Mouse (Mus musculus) testis, adult 2 months (tissue): ENCODE data around the gene Rapgef2. TPM values are rescaled to one million over a fixed set of nuclear protein-coding genes. Genes with fewer than 3 reads are reported as not detected.
A peak's percentile ranks its signal among the peaks of the same experiment; 100 is the strongest.

Experiments used
- H3K27ac ChIP-seq: fragments of 200-500 bp; 2 replicates; pipeline ENCODE4 v1.5.1; 2012; ENCODE audit warnings: low read depth, low read length; ENCODE audit not compliant: control insufficient read depth, insufficient read depth
- H3K27me3 ChIP-seq: fragments of 200-500 bp; 2 replicates; pipeline ENCODE4 v1.6.1; 2012; ENCODE audit warnings: mild to moderate bottlenecking, low read length, moderate library complexity; ENCODE audit not compliant: control insufficient read depth, insufficient read depth
- H3K36me3 ChIP-seq: fragments of 200-500 bp; 2 replicates; pipeline ENCODE4 v1.6.1; 2012; ENCODE audit warnings: mild to moderate bottlenecking, low read length; ENCODE audit not compliant: control insufficient read depth, insufficient read depth
- H3K4me1 ChIP-seq: fragments of 200-500 bp; 2 replicates; pipeline ENCODE4 v1.6.1; 2012; ENCODE audit warnings: low read length; ENCODE audit not compliant: control insufficient read depth, insufficient read depth
- H3K4me3 ChIP-seq: fragments of 200-500 bp; 2 replicates; pipeline ENCODE4 v1.5.1; 2012; ENCODE audit warnings: low read depth, mild to moderate bottlenecking, low read length, moderate library complexity, mixed read lengths; ENCODE audit not compliant: control insufficient read depth
- CTCF ChIP-seq: fragments of 200-500 bp; IDR thresholded peaks from 2 replicates; pipeline ENCODE4 v1.5.1; 2012; ENCODE audit warnings: low read depth, mild to moderate bottlenecking, inconsistent platforms, low read length, moderate library complexity; ENCODE audit not compliant: control insufficient read depth, insufficient read depth, insufficient replicate concordance
- POLR2A ChIP-seq: fragments of 200-500 bp; IDR thresholded peaks from 2 replicates; pipeline ENCODE4 v1.6.1; 2012; ENCODE audit warnings: low read depth, mild to moderate bottlenecking, inconsistent platforms, low read length, moderate library complexity; ENCODE audit not compliant: control insufficient read depth
- polyA plus RNA-seq: library from polyadenylated mRNA; depleted of rRNA; stranded (reverse); fragments of >200 nt; gene quantifications from 2 replicates; pipeline ENCODE4 v1.2.3, GENCODE M21; 2012

Rapgef2 gene
- polyA plus RNA-seq, 1 experiment = 1.6 TPM

DNA sequence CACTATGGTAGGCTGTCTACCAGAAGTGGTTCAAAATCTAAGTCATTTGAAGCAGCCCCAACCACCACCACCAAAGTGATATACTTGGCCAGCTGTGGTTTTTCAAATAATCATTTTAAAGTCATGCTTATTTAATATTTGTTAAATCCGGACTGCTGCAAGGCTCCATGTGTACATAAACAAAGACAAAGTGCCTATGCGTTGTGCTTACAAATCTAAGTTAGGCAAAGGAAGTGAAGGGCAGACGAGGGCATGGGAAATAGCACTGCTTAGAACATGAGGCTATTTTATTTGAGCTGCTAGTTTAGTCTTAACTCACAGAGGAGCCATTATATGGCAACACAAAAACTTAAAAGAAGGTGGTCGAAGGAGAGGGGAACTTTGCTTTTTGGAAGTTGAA is 6.7 kb upstream of the Rapgef2 start:
- Histone ChIP-seq H3K4me3 (no peak overlapping the region), H3K27me3 (no peaks in the 10 kb centered on the region), H3K36me3 (no peaks in the 10 kb centered on the region), H3K4me1 (no peaks in the 10 kb centered on the region), H3K27ac (no peak overlapping the region)
- TF ChIP-seq CTCF = no peak
- TF ChIP-seq POLR2A = no peak

DNA sequence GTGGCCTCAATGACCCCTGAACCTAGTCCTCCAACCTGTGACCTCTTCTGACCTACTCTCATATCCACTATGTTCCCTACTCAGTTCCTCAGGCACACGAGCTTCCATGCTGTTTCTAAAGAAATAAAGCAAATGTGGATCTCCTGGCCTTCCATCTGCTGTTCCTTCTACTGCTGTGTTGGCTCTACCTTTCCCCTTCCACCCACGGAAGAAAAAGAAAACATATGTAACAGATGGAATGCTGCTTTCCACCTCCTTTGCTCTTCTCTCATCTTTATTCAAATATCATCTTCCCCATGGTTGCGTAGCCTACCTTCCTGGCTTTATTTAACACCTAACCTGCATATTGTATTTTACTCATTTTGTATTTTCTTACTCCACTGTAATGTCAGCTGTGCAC is 2.7 kb upstream of the Rapgef2 start:
- Histone ChIP-seq H3K27me3 (no peaks in the 10 kb centered on the region), H3K4me1 (peaks cover 12% of the 10 kb centered on the region), H3K36me3 (no peaks in the 10 kb centered on the region), H3K4me3 (no peak overlapping the region), H3K27ac (no peak overlapping the region)
- TF ChIP-seq CTCF (no peak), POLR2A (no peak)

DNA sequence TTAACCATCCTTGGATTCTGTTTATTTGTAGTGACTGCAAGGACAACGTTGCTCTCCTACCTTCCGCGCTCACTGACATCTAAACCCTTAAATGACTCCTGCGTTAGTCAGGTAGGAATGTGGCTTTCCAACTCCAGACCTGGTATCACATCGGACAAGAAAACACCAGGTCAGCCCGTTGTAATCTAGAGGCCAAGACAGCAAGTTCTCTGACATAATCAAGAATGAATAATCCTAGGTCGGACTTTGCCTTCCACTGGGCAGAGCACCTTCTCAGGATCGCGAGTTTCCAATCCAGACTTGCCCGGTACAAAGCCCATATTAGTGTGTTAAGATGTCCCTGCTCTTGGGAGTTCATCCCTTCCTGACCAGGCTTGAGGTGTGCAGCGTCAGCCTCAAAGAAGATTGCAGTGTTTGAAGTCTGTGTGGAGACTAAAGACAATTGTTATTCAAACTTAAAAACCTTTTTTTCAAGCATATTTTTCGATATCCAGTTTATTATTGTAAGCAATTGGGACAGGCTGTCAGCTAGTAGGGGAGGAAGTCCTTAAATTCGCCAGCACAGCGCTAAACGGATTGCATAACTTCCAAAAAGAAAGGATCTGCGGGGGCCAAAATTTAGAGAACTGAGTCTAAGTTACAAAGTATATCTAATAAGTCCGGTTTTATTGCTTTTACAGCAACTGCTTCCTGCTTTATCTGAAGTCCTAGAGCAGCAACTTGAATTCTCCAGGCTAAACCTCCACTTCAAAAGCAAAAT is 1.6 kb upstream of the Rapgef2 start:
- peak overlapping the region; percentile 22; the same call in 1 of the 2 replicates for H3K27ac ChIP-seq
- H3K36me3 ChIP-seq = no peaks in the 10 kb centered on the region

DNA sequence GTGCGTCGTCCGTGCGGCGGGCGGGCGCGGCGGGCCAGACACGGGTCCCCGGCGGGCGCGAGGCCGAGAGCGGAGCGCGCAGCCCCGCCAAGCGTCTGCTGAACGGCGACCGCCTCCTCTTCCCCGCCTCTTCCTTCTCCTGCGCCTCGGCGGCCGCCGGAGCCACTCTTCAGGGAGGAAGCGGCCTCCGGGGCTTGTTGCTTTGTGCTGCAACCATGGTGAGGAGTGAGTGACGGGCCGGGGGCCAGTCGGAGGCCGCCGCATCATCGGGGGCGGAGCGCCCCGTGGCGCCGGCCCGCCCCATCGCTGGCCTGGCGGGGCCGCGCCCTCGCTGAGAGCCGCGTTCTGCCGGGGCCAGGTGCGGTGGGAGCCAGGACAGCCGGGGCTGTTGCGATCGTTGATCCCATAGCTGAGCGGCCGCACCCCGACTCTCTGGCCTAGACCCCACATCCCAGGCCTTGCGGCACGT is 825 bp upstream of the Rapgef2 start:
- peak overlapping the region; percentile 22; the same call in 1 of the 2 replicates for H3K27ac ChIP-seq
- no peaks in the 10 kb centered on the region for H3K36me3 ChIP-seq
- no peak for TF ChIP-seq CTCF
- TF ChIP-seq POLR2A = peak; percentile 68; the same call in 1 of the 2 replicates
- no peaks in the 10 kb centered on the region for H3K27me3 ChIP-seq
- peaks cover 12% of the 10 kb centered on the region for H3K4me1 ChIP-seq
- peak overlapping the region; percentile 92 for H3K4me3 ChIP-seq

More for the DNA sequence above, 1.6 kb upstream of the Rapgef2 start:
- Histone ChIP-seq H3K4me1 (peaks cover 12% of the 10 kb centered on the region), H3K4me3 (peak overlapping the region; percentile 92), H3K27me3 (no peaks in the 10 kb centered on the region)
- no peak for TF ChIP-seq CTCF
- TF ChIP-seq POLR2A = no peak

DNA sequence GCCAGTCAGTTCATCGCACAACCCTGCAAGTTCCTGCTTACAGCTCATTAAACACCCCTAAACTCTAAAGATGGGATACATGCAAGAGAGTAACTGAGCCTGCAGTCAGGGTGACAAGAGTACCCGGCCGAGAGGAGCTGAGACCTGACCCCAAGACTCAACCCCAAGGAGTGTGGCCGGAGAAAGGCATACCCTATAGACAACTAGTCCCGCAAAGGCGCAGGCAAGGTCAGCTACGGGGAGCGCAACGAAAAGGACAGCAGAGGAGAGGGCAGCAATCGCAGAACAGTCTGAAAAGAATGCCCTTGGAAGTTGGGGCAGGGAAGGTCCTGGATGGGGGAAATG is 314 bp downstream of the Rapgef2 start:
- Histone ChIP-seq H3K27ac (no peak overlapping the region), H3K27me3 (no peaks in the 10 kb centered on the region), H3K36me3 (no peaks in the 10 kb centered on the region), H3K4me3 (peak overlapping the region; percentile 92), H3K4me1 (peaks cover 12% of the 10 kb centered on the region)
- TF ChIP-seq POLR2A (no peak), CTCF (no peak)

DNA sequence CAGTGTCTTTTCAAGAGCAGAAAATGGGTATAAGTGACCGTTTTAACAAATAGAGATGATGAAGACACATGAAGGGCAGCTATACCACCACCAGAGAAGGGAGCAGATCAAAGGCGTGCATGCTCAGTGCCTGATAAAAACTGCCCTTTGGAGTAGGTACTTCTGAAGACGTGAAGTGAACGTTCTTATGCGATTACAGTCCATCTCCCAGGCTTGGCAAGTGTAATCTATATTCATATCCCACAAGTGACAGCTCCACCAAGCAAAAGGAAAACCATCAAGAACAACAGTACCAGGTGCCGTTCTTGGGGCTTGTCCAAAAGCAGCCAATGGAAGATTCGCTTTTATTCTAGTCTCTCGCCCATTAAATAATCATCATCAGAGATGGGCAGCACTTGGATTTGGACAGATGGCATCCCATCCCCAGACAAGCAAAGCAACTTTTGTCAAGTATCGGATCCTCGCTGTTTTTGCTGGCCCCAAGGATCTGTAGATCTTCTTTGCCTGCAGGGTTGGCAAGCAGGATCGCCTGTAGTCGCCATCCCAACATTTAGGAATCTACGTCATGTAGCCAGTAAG is 1.1 kb downstream of the Rapgef2 start:
- H3K4me3 ChIP-seq = no peak overlapping the region; the same call in 1 of the 2 replicates

DNA sequence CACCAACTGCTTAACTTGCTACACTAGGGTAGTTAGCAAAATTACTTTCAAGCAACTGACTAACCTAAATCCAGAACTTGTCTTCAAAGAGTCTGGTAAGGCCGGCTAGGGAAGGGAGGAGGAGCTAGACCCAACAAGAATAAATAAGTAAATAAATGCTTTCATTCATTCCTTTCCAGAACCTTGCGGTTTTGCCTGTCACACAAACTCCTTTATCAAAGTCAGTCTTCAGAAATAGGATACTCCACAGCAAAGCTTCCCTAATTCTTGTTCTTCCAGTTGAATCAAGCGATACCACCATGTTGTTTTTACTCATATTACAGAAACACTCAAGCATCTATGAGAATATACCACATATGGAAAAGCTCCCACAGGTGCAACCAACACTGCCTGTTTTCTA is 2.3 kb downstream of the Rapgef2 start:
- TF ChIP-seq POLR2A (no peak), CTCF (no peak)
- Histone ChIP-seq H3K4me1 (peaks cover 12% of the 10 kb centered on the region), H3K27ac (no peak overlapping the region), H3K27me3 (no peaks in the 10 kb centered on the region), H3K36me3 (no peaks in the 10 kb centered on the region), H3K4me3 (no peak overlapping the region)

More for the DNA sequence above, 1.1 kb downstream of the Rapgef2 start:
- TF ChIP-seq POLR2A (no peak), CTCF (no peak)
- Histone ChIP-seq H3K4me1 (peaks cover 12% of the 10 kb centered on the region), H3K27me3 (no peaks in the 10 kb centered on the region), H3K27ac (no peak overlapping the region), H3K36me3 (no peaks in the 10 kb centered on the region)
